Mouse (Mus musculus): ENCODE data around the gene Gm8165. TPM values are rescaled to one million over a fixed set of nuclear protein-coding genes. Genes with fewer than 3 reads are reported as not detected.
"Not testable (repeated sequence)": the region's sequence is repeated elsewhere in the genome, so short reads cannot be mapped to it uniquely, and the experiment has no call there.

Gene Gm8165
- not detected for total RNA-seq (2022)

GRCm38 (mm10) chr14:43677099-43677498, at the start of gene Gm8165:
Gm8165 (minus strand) TSS chr14:43677199.
- DNase-seq (ENCODE audit: low spot score in 2 of 2): not testable (repeated sequence)

GRCm38 (mm10) chr14:43697621-43698020, 20.6 kb upstream of the Gm8165 start, which contains the start of gene Gm7324:
Gm7324 (plus strand) TSS chr14:43697828.
- DNase-seq (ENCODE audit: low spot score in 2 of 2): not testable (repeated sequence)

Other genes with a start within 250 kb of the Gm8165 start
- under 1 TPM; 0.46 to 0.70 (median 0.58) TPM for gene Gm5799, start 133.6 kb downstream of the Gm8165 start, total RNA-seq (2022)
- gene Gm17654, start 98.1 kb downstream of the Gm8165 start, total RNA-seq (2022): not detected
- gene Gm10375, start 69.2 kb downstream of the Gm8165 start, total RNA-seq (2022): not detected
- 1 to 10 TPM in 2 of 4 experiments, under 1 TPM in 2; 0.39 to 2.3 (median 0.98) TPM for gene Gm7324, start 20.6 kb upstream of the Gm8165 start, total RNA-seq (2022)
- gene Gm16506, start 50.3 kb upstream of the Gm8165 start, total RNA-seq (2022): not detected
- not detected for gene Gm6526, start 70.7 kb upstream of the Gm8165 start, total RNA-seq (2022)
- not detected for gene Gm8180, start 107.5 kb upstream of the Gm8165 start, total RNA-seq (2022)
- not detected for gene Ear1, start 198.3 kb upstream of the Gm8165 start, total RNA-seq (2022)
- gene Ear10, start 246.4 kb upstream of the Gm8165 start, total RNA-seq (2022): not detected
- gene Gm8113, start 248.2 kb upstream of the Gm8165 start, total RNA-seq (2022): under 1 TPM in 3 of 4 experiments, not detected in 1; 0.13 to 0.18 (median 0.15) TPM